Mouse (Mus musculus): Measurements from ENCODE around the gene Muc5ac.
A peak's percentile ranks its signal among the peaks of the same experiment; 100 is the strongest.

Gene Muc5ac

GRCm38 (mm10) chr7:141835941-141836340 is 47.2 kb downstream of the Muc5ac start:
- peak in 1 of 2 experiments; percentile 20 for DNase-seq (ENCODE audit: low spot score in 2 of 2)

DNA sequence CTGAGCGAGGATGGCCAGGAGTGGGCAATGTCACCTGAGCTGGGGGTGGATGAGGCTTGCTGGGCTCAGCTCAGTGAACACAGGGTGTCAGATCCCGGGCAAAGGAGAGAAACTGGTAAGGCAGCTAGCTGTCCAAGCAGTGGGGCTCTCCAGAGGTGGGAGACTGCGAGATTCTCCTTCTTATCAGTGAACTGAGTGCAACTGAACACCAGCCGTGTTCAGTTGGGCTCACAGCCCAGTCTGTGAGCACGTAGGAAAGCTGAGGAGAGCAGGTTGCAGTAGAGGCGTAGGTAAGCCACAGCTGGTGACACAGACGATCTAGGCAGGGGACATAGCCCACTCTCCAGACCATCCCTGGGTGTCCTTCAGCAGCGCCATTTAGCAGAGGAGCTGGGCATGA is 47.7 kb downstream of the Muc5ac start:
- DNase-seq (ENCODE audit: low spot score in 2 of 2), result no peak

- DNase-seq (ENCODE audit: low spot score in 2 of 2), result peak in 1 of 2 experiments; percentile 20
These were observed 50.0 kb downstream of the Muc5ac start, which contains the start of gene Muc5b for GRCm38 (mm10) chr7:141838779-141839178. Gene Muc5b, plus strand, starts transcription at chr7:141839070.

- no peak for DNase-seq (ENCODE audit: low spot score in 2 of 2)
These were observed 51.6 kb downstream of the Muc5ac start for GRCm38 (mm10) chr7:141840354-141840753.

- no peak for DNase-seq (ENCODE audit: low spot score in 2 of 2)
These were observed 72.3 kb downstream of the Muc5ac start for GRCm38 (mm10) chr7:141861046-141861445.
